Mouse (Mus musculus): ENCODE results near the gene Ddx1. TPM values are rescaled to one million over a fixed set of nuclear protein-coding genes. Genes with fewer than 3 reads are reported as not detected.

Gene Ddx1
- polyA plus RNA-seq, 1 experiment from 2014 or later = 54.0 TPM

- Histone ChIP-seq H3K36me3 (replicated peaks) (no peaks in the 10 kb centered on the region), H3K4me1 (replicated peaks) (peaks cover 67% of the 10 kb centered on the region), H3K27ac (replicated peaks) (peak overlapping the region; percentile 84), H3K27me3 (no peaks in the 10 kb centered on the region), H3K9ac (no peak overlapping the region), H3K4me3 (replicated peaks) (no peak overlapping the region), H3K4me2 (peak overlapping the region; percentile 64), H3K9me3 (replicated peaks) (no peaks in the 10 kb centered on the region)
- WGBS (ENCODE audit: insufficient replicate concordance) = 62% methylated on average over 6 of the region's 6 CpGs
- ATAC-seq (ENCODE audit: insufficient read depth) = no peak
These were observed 67.3 kb downstream of the Ddx1 start for GRCm38 (mm10) chr12:13181721-13182120.

GRCm38 (mm10) chr12:13180715-13181335 is 68.2 kb downstream of the Ddx1 start:
- H3K4me2 ChIP-seq = peak overlapping the region; percentile 64
- H3K27ac ChIP-seq (replicated peaks) = peak overlapping the region; percentile 84
- no peaks in the 10 kb centered on the region for H3K36me3 ChIP-seq (replicated peaks)
- WGBS (ENCODE audit: insufficient replicate concordance) = 13% methylated on average over 9 of the region's 9 CpGs
- peak; percentile 94 for ATAC-seq (ENCODE audit: insufficient read depth)
- no peaks in the 10 kb centered on the region for H3K27me3 ChIP-seq
- peaks cover 67% of the 10 kb centered on the region for H3K4me1 ChIP-seq (replicated peaks)
- peak overlapping the region; percentile 62 for H3K4me3 ChIP-seq (replicated peaks)
- peak overlapping the region; percentile 59 for H3K9ac ChIP-seq
- H3K9me3 ChIP-seq (replicated peaks) = no peaks in the 10 kb centered on the region

- Histone ChIP-seq H3K27me3 (no peaks in the 10 kb centered on the region), H3K4me2 (peak overlapping the region; percentile 64), H3K27ac (replicated peaks) (peak overlapping the region; percentile 84), H3K4me3 (replicated peaks) (peak overlapping the region; percentile 62), H3K9ac (peak overlapping the region; percentile 59), H3K4me1 (replicated peaks) (peaks cover 67% of the 10 kb centered on the region), H3K9me3 (replicated peaks) (no peaks in the 10 kb centered on the region), H3K36me3 (replicated peaks) (no peaks in the 10 kb centered on the region)
- ATAC-seq (ENCODE audit: insufficient read depth) = no peak
These were observed 68.7 kb downstream of the Ddx1 start for GRCm38 (mm10) chr12:13180332-13180714.

- H3K9me3 ChIP-seq (replicated peaks) = no peaks in the 10 kb centered on the region
- WGBS (ENCODE audit: insufficient replicate concordance) = 52% methylated on average over 6 of the region's 6 CpGs
- no peak for ATAC-seq (ENCODE audit: insufficient read depth)
- H3K27me3 ChIP-seq = no peaks in the 10 kb centered on the region
- H3K27ac ChIP-seq (replicated peaks) = peak overlapping the region; percentile 55
- peaks cover 60% of the 10 kb centered on the region for H3K4me1 ChIP-seq (replicated peaks)
- H3K4me3 ChIP-seq (replicated peaks) = no peak overlapping the region
- no peaks in the 10 kb centered on the region for H3K36me3 ChIP-seq (replicated peaks)
- H3K9ac ChIP-seq = no peak overlapping the region
- no peak overlapping the region for H3K4me2 ChIP-seq
These were observed 71.4 kb downstream of the Ddx1 start for GRCm38 (mm10) chr12:13177606-13178005.

- no peaks in the 10 kb centered on the region for H3K9me3 ChIP-seq (replicated peaks)
- WGBS (ENCODE audit: insufficient replicate concordance) = 58% methylated on average over 3 of the region's 3 CpGs
- no peaks in the 10 kb centered on the region for H3K36me3 ChIP-seq (replicated peaks)
- H3K4me2 ChIP-seq = no peak overlapping the region
- peaks cover 54% of the 10 kb centered on the region for H3K4me1 ChIP-seq (replicated peaks)
- H3K27ac ChIP-seq (replicated peaks) = no peak overlapping the region
- no peak overlapping the region for H3K9ac ChIP-seq
- H3K27me3 ChIP-seq = no peaks in the 10 kb centered on the region
- no peak overlapping the region for H3K4me3 ChIP-seq (replicated peaks)
- ATAC-seq (ENCODE audit: insufficient read depth) = no peak
These were observed 72.1 kb downstream of the Ddx1 start for GRCm38 (mm10) chr12:13176927-13177326.

GRCm38 (mm10) chr12:13176136-13176535 is 72.9 kb downstream of the Ddx1 start:
- no peak overlapping the region for H3K4me2 ChIP-seq
- no peak overlapping the region for H3K4me3 ChIP-seq (replicated peaks)
- WGBS (ENCODE audit: insufficient replicate concordance) = 48% methylated on average over 2 of the region's 2 CpGs
- no peak overlapping the region for H3K9ac ChIP-seq
- ATAC-seq (ENCODE audit: insufficient read depth) = no peak
- H3K27me3 ChIP-seq = no peaks in the 10 kb centered on the region
- peaks cover 46% of the 10 kb centered on the region for H3K4me1 ChIP-seq (replicated peaks)
- H3K36me3 ChIP-seq (replicated peaks) = no peaks in the 10 kb centered on the region
- H3K27ac ChIP-seq (replicated peaks) = no peak overlapping the region
- no peaks in the 10 kb centered on the region for H3K9me3 ChIP-seq (replicated peaks)

- Histone ChIP-seq H3K4me2 (no peak overlapping the region), H3K4me1 (replicated peaks) (peaks cover 25% of the 10 kb centered on the region), H3K27me3 (no peaks in the 10 kb centered on the region), H3K36me3 (replicated peaks) (no peaks in the 10 kb centered on the region), H3K9ac (no peak overlapping the region), H3K4me3 (replicated peaks) (no peak overlapping the region), H3K9me3 (replicated peaks) (no peaks in the 10 kb centered on the region), H3K27ac (replicated peaks) (no peak overlapping the region)
- ATAC-seq (ENCODE audit: insufficient read depth) = no peak
- 75% methylated on average over 6 of the region's 6 CpGs for WGBS (ENCODE audit: insufficient replicate concordance)
These were observed 75.0 kb downstream of the Ddx1 start for GRCm38 (mm10) chr12:13174022-13174421.

- no peaks in the 10 kb centered on the region for H3K27me3 ChIP-seq
- no peak overlapping the region for H3K27ac ChIP-seq (replicated peaks)
- no peak overlapping the region for H3K4me2 ChIP-seq
- no peaks in the 10 kb centered on the region for H3K36me3 ChIP-seq (replicated peaks)
- no peak overlapping the region for H3K9ac ChIP-seq
- ATAC-seq (ENCODE audit: insufficient read depth) = no peak
- 58% methylated on average over 1 of the region's 1 CpGs for WGBS (ENCODE audit: insufficient replicate concordance)
- H3K4me1 ChIP-seq (replicated peaks) = no peaks in the 10 kb centered on the region
- H3K9me3 ChIP-seq (replicated peaks) = no peaks in the 10 kb centered on the region
- no peak overlapping the region for H3K4me3 ChIP-seq (replicated peaks)
These were observed 80.9 kb downstream of the Ddx1 start for GRCm38 (mm10) chr12:13168073-13168472.

- Histone ChIP-seq H3K4me1 (replicated peaks) (no peaks in the 10 kb centered on the region), H3K27ac (replicated peaks) (no peak overlapping the region), H3K9me3 (replicated peaks) (no peaks in the 10 kb centered on the region), H3K27me3 (no peaks in the 10 kb centered on the region), H3K36me3 (replicated peaks) (no peaks in the 10 kb centered on the region), H3K4me2 (no peak overlapping the region), H3K9ac (no peak overlapping the region), H3K4me3 (replicated peaks) (no peak overlapping the region)
- WGBS (ENCODE audit: insufficient replicate concordance) = 63% methylated on average over 5 of the region's 5 CpGs
- ATAC-seq (ENCODE audit: insufficient read depth) = no peak
These were observed 81.9 kb downstream of the Ddx1 start for GRCm38 (mm10) chr12:13167116-13167515.

Other genes with a start within 250 kb of the Ddx1 start
- gene Nbas, start 19.9 kb upstream of the Ddx1 start, polyA plus RNA-seq (2015; fragmentation: Nextera tagmentation; extraction: Ambion mirVana) = 4.5 and 5.1 TPM in 2 replicates

All from liver, embryonic 15.5 days (tissue).